In the genomic region with DNA sequence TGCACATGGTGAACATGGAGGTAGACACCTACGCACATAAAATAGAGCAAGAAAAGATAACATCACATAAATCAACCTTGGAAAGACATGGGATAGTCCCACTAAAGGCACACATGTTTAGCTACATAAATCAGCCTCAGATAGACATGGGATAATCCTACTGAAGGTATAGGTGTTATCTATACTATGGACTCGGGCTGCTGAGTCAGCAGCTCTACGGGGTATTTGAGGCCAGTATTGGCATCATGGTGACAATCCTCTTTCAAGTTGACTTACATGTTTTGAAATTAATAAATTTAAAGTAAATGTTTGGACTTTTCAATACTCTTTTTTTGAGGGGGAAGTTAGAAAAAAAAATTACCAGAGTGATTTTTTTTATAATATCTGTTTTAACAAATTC, we compare ENCODE assay signal across 23 mouse cellular contexts. TPM values are rescaled to one million over a fixed set of nuclear protein-coding genes. Genes with fewer than 3 reads are reported as not detected.
DNase-seq lines count a peak whose midpoint lies in the region; ATAC-seq and TF ChIP-seq lines count a peak whose summit lies in the region.
"Had no signal": no experiment of that assay in that cellular context is flagged by ENCODE, and none has a peak within 500 bp of the region (broad histone marks: within the 10 kb centered on the region; RNA-seq: fewer than 3 reads in every experiment).

No protein-coding gene starts in this region.

- intact Hi-C loops in left cerebral cortex, adult 2 months (cut with DNase I): no loop called here
- intact Hi-C loops in left cerebral cortex, postnatal 25 days (cut with DNase I): no loop called here

- H3K4me1 ChIP-seq in CH12.LX (ENCODE audit: control insufficient read depth in 1 of 2, insufficient read depth in 2 of 2) (peaks cover 0 to under 1% of the 10 kb centered on the region in 2 experiments; a peak in 2 of 4 replicates), ES-E14 (ENCODE audit: control insufficient read depth in 2 of 2, insufficient read depth in 2 of 2, low read length in 2 of 2, poor library complexity in 1 of 2) (no peaks in the 10 kb centered on the region), MEL (ENCODE audit: control insufficient read depth in 1 of 2, insufficient read depth in 2 of 2, low read length in 2 of 2) (no peaks in the 10 kb centered on the region)

- H3K36me3 ChIP-seq in CH12.LX (replicated peaks in 1 of 2; ENCODE audit: control insufficient read depth in 1 of 2, insufficient read depth in 1 of 2, low read length in 1 of 2) (peaks cover 54 to 96% of the 10 kb centered on the region in 2 experiments), ES-E14 (ENCODE audit: control insufficient read depth, insufficient read depth, low read length, poor library complexity, severe bottlenecking) (peaks cover 10% of the 10 kb centered on the region), MEL (ENCODE audit: control insufficient read depth in 1 of 2, insufficient read depth in 2 of 2, low read length in 2 of 2) (peaks cover 0 to 32% of the 10 kb centered on the region in 2 experiments; a peak in 2 of 4 replicates)

- DNase-seq in CH12.LX (ENCODE audit: extremely low read depth): no peak
- DNase-seq in ES-E14 (ENCODE audit: low read depth, low spot score): no peak
- no peak for DNase-seq in MEL (ENCODE audit: low read depth, low spot score)
- DNase-seq in left cerebral cortex, adult 2 months (ENCODE audit: extremely low spot score in 1 of 2, low spot score in 2 of 2): no peak
- no peak for DNase-seq in left cerebral cortex, postnatal 25 days (ENCODE audit: low spot score in 2 of 2)
- DNase-seq: adrenal gland, adult 2 months; adrenal gland, adult 8-10 months; adrenal gland, postnatal 10 days; adrenal gland, postnatal 14 days; adrenal gland, postnatal 25 days; adrenal gland, postnatal 36 days; B cell, adult 2 months; cerebellum, adult 11 months; cerebellum, adult 11-12 months; cerebellum, adult 18-20 months; cerebellum, adult 2 months; cerebellum, adult 8-10 months; cerebellum, adult 9-10 months had no signal

- dilution Hi-C loops in CH12.LX (cut with MboI; ENCODE audit: extremely low pct_ligation_motif_present, extremely low pct_unique_long_range_greater_than_20kb, low sequenced_read_pairs): no loop called here

- TF ChIP-seq POLR2A in CH12.LX (IDR thresholded peaks at IDR 0.05; ENCODE audit: low read depth, low read length) (no peak), MEL (IDR thresholded peaks at IDR 0.05; ENCODE audit: control insufficient read depth in 1 of 2, insufficient read depth in 1 of 2, low read depth in 1 of 2, low read length in 2 of 2, poor library complexity in 1 of 2) (no peak)

- no peak overlapping the region for H3K4me3 ChIP-seq in CH12.LX (replicated peaks in 1 of 3; ENCODE audit: low read depth in 2 of 3, low read length in 2 of 3, poor library complexity in 1 of 3)
- H3K4me3 ChIP-seq in ES-E14 (ENCODE audit: insufficient read depth in 1 of 2, low read depth in 1 of 2, low read length in 2 of 2, poor library complexity in 1 of 2, severe bottlenecking in 1 of 2): no peak overlapping the region
- H3K4me3 ChIP-seq in MEL (ENCODE audit: control insufficient read depth in 1 of 2, insufficient read depth in 1 of 2, low read depth in 2 of 2, low read length in 2 of 2): no peak overlapping the region
- H3K4me3 ChIP-seq in left cerebral cortex, adult 2 months: no peak overlapping the region

- H3K27me3 ChIP-seq in CH12.LX (replicated peaks): no peaks in the 10 kb centered on the region
- H3K27me3 ChIP-seq in MEL (ENCODE audit: control insufficient read depth in 1 of 2, insufficient read depth in 2 of 2, low read length in 2 of 2): no peaks in the 10 kb centered on the region
- H3K27me3 ChIP-seq: Patski had no signal

- H3K79me2 ChIP-seq in CH12.LX (replicated peaks; ENCODE audit: control insufficient read depth, extremely low read depth, insufficient read depth, poor library complexity, severe bottlenecking) (peaks cover 10% of the 10 kb centered on the region), MEL (ENCODE audit: control insufficient read depth, insufficient read depth, low read length, poor library complexity) (no peaks in the 10 kb centered on the region)

- H3K27ac ChIP-seq in CH12.LX (ENCODE audit: insufficient read depth, low read depth): no peak overlapping the region
- no peak overlapping the region for H3K27ac ChIP-seq in ES-E14 (ENCODE audit: insufficient read depth, low read depth, low read length, poor library complexity, severe bottlenecking)
- no peak overlapping the region for H3K27ac ChIP-seq in MEL (ENCODE audit: control insufficient read depth, low read depth, low read length)
- H3K27ac ChIP-seq in left cerebral cortex, adult 2 months: no peak overlapping the region

- H3K9ac ChIP-seq in CH12.LX (ENCODE audit: insufficient read depth, low read depth): no peak overlapping the region
- H3K9ac ChIP-seq in ES-E14 (ENCODE audit: insufficient read depth, low read depth, low read length, poor library complexity, severe bottlenecking): no peak overlapping the region
- H3K9ac ChIP-seq in MEL (ENCODE audit: control insufficient read depth, low read depth, low read length, poor library complexity, severe bottlenecking): no peak overlapping the region

- no peak for ATAC-seq in erythroid progenitor cell, adult 5-6 weeks (replicated peaks; ENCODE audit: low FRiP score, poor library complexity, severe bottlenecking)
- ATAC-seq: activated CD4-positive, CD25-positive, alpha-beta regulatory T cell, adult 4 months; CD4-positive, CD25-positive, alpha-beta regulatory T cell, adult 4 months; Patski had no signal

- in situ Hi-C loops in CH12.LX (cut with MboI; ENCODE audit: low pct_ligation_motif_present, low pct_unique_long_range_greater_than_20kb, low sequenced_read_pairs) (no loop called here), ES-E14 (cut with MboI; ENCODE audit: low sequenced_read_pairs in 2 of 2, unreplicated experiment in 2 of 2) (no loop called here)

- no peaks in the 10 kb centered on the region for H3K9me3 ChIP-seq in CH12.LX (replicated peaks; ENCODE audit: low read length)
- H3K9me3 ChIP-seq in ES-E14 (ENCODE audit: control insufficient read depth, insufficient read depth, low read depth, low read length): no peaks in the 10 kb centered on the region
- H3K9me3 ChIP-seq in MEL (replicated peaks; ENCODE audit: insufficient read depth, low read length): no peaks in the 10 kb centered on the region
- H3K9me3 ChIP-seq: G1E had no signal

- TF ChIP-seq RAD21 in CH12.LX (IDR thresholded peaks at IDR 0.05; ENCODE audit: low read depth, low read length): no peak
- no peak for TF ChIP-seq RAD21 in MEL (IDR thresholded peaks at IDR 0.05; ENCODE audit: low read depth, low read length)

- H3K4me2 ChIP-seq in CH12.LX (ENCODE audit: insufficient read depth, low read depth, poor library complexity, severe bottlenecking): no peak overlapping the region

- TF ChIP-seq EP300 in CH12.LX (IDR thresholded peaks at IDR 0.05; ENCODE audit: low read length) (no peak), MEL (IDR thresholded peaks at IDR 0.05; ENCODE audit: low read depth in 1 of 2, low read length in 2 of 2) (no peak)

- TF ChIP-seq CTCF in CH12.LX (conservative IDR thresholded peaks at IDR 0.05 in 1 of 2, IDR thresholded peaks at IDR 0.05 in 1 of 2; ENCODE audit: low read depth in 2 of 2, low read length in 2 of 2) (no peak), MEL (IDR thresholded peaks at IDR 0.05 in 2 of 3, conservative IDR thresholded peaks at IDR 0.05 in 1 of 3; ENCODE audit: control insufficient read depth in 1 of 3, insufficient read depth in 1 of 3, low read depth in 2 of 3, low read length in 3 of 3, poor library complexity in 1 of 3, severe bottlenecking in 1 of 3) (no peak)
- no peak for TF ChIP-seq CTCF in left cerebral cortex, adult 2 months (IDR thresholded peaks at IDR 0.05)

RNA-seq across cellular contexts. Expression of a gene that starts 9.6 kb away (rescaled TPM):
- total RNA-seq in CH12.LX (2012; rRNA removed): 69.4 and 70.3 TPM in 2 replicates
- total RNA-seq in CH12.LX (2014; rRNA removed): 90.8 and 96.4 TPM in 2 replicates
- 68.1 and 84.3 TPM in 2 replicates for polyA plus RNA-seq in CH12.LX (2012; ENCODE audit: insufficient read length, low read depth)
- 40.9 and 65.5 TPM in 2 replicates for total RNA-seq in ES-E14 (2012; rRNA removed)
- total RNA-seq in MEL (2012; rRNA removed): 69.8 and 73.0 TPM in 2 replicates
- polyA plus RNA-seq in MEL (2012; ENCODE audit: insufficient read depth in 1 of 2, insufficient read length in 2 of 2, low read depth in 1 of 2, low replicate concordance in 2 of 2, missing spikeins in 1 of 2): 10 to 100 TPM in 1 of 2 experiments, not detected in 1; 54.3 TPM
- total RNA-seq in left cerebral cortex, adult 2 months (2021): 100 to 1,000 TPM; 247 to 256 TPM
- total RNA-seq in left cerebral cortex, postnatal 25 days (2021): 100 to 1,000 TPM; 243 to 249 TPM
- total RNA-seq in erythroid progenitor cell, adult 5-6 weeks (2015; ENCODE audit: low replicate concordance): 7.1 and 13.7 TPM in 2 replicates
- total RNA-seq in erythroid progenitor cell, adult 5-6 weeks (2017; ENCODE audit: low replicate concordance): 26.6 and 61.4 TPM in 2 replicates

RNA-seq across cellular contexts. Expression of a gene that starts 29.2 kb away (rescaled TPM):
- total RNA-seq in CH12.LX (2012; rRNA removed): 47.4 and 47.5 TPM in 2 replicates
- total RNA-seq in CH12.LX (2014; rRNA removed): 88.5 and 121 TPM in 2 replicates
- polyA plus RNA-seq in CH12.LX (2012; ENCODE audit: insufficient read length, low read depth): 46.3 and 50.3 TPM in 2 replicates
- total RNA-seq in ES-E14 (2012; rRNA removed): 33.5 and 75.6 TPM in 2 replicates
- total RNA-seq in MEL (2012; rRNA removed): 26.7 and 29.8 TPM in 2 replicates
- 10 to 100 TPM; 22.0 to 44.5 TPM for polyA plus RNA-seq in MEL (2012; ENCODE audit: insufficient read depth in 1 of 2, insufficient read length in 2 of 2, low read depth in 1 of 2, low replicate concordance in 2 of 2, missing spikeins in 1 of 2)
- total RNA-seq in left cerebral cortex, adult 2 months (2021): 10 to 100 TPM; 19.3 to 20.9 TPM
- 10 to 100 TPM; 19.6 to 21.3 TPM for total RNA-seq in left cerebral cortex, postnatal 25 days (2021)
- 15.5 TPM in 2 replicates for total RNA-seq in erythroid progenitor cell, adult 5-6 weeks (2015; ENCODE audit: low replicate concordance)
- total RNA-seq in erythroid progenitor cell, adult 5-6 weeks (2017; ENCODE audit: low replicate concordance): 20.9 and 21.6 TPM in 2 replicates

RNA-seq across cellular contexts. Expression of a gene that starts 32.3 kb away (rescaled TPM):
- total RNA-seq in CH12.LX (2012; rRNA removed) (not detected in 2 replicates), CH12.LX (2014; rRNA removed) (not detected in 2 replicates), ES-E14 (2012; rRNA removed) (4.0 and 5.3 TPM in 2 replicates), MEL (2012; rRNA removed) (not detected in 2 replicates)
- polyA plus RNA-seq in CH12.LX (2012; ENCODE audit: insufficient read length, low read depth) (not detected in 2 replicates), MEL (2012; ENCODE audit: insufficient read depth in 1 of 2, insufficient read length in 2 of 2, low read depth in 1 of 2, low replicate concordance in 2 of 2, missing spikeins in 1 of 2) (not detected)
- 1 to 10 TPM; 2.2 to 2.3 TPM for total RNA-seq in left cerebral cortex, adult 2 months (2021)
- total RNA-seq in left cerebral cortex, postnatal 25 days (2021): 1 to 10 TPM; 3.2 to 4.0 TPM
- total RNA-seq in erythroid progenitor cell, adult 5-6 weeks (2015; ENCODE audit: low replicate concordance): 1.7 TPM in 1 of 2 replicates, not detected in the other
- total RNA-seq in erythroid progenitor cell, adult 5-6 weeks (2017; ENCODE audit: low replicate concordance): not detected in 2 replicates
- total RNA-seq: adrenal gland, postnatal 14 days had no signal
- polyA plus RNA-seq: adrenal gland, adult 2 months; G1E had no signal

RNA-seq across cellular contexts. Expression of a gene that starts 45.8 kb away (rescaled TPM):
- total RNA-seq in CH12.LX (2012; rRNA removed) (5.2 and 6.3 TPM in 2 replicates), CH12.LX (2014; rRNA removed) (5.9 and 6.5 TPM in 2 replicates), ES-E14 (2012; rRNA removed) (1.2 and 1.4 TPM in 2 replicates), MEL (2012; rRNA removed) (0.15 and 0.29 TPM in 2 replicates)
- polyA plus RNA-seq in CH12.LX (2012; ENCODE audit: insufficient read length, low read depth) (10.7 and 11.0 TPM in 2 replicates), MEL (2012; ENCODE audit: insufficient read depth in 1 of 2, insufficient read length in 2 of 2, low read depth in 1 of 2, low replicate concordance in 2 of 2, missing spikeins in 1 of 2) (under 1 TPM in 1 of 2 experiments, not detected in 1; 0.35 TPM)
- 1 to 10 TPM; 1.8 to 2.1 TPM for total RNA-seq in left cerebral cortex, adult 2 months (2021)
- total RNA-seq in left cerebral cortex, postnatal 25 days (2021): 1 to 10 TPM; 1.4 to 2.1 TPM
- total RNA-seq in erythroid progenitor cell, adult 5-6 weeks (2015; ENCODE audit: low replicate concordance): 0.84 and 4.7 TPM in 2 replicates
- total RNA-seq in erythroid progenitor cell, adult 5-6 weeks (2017; ENCODE audit: low replicate concordance): 2.3 and 5.7 TPM in 2 replicates
- polyA plus RNA-seq: G1E had no signal
